16 mouse cellular contexts compared by ENCODE assay signal in genomic region chr3:140129065-140129778, GRCm38 (mm10).
DNase-seq lines count a peak whose midpoint lies in the region; ATAC-seq and TF ChIP-seq lines count a peak whose summit lies in the region.
"Had no signal": no experiment of that assay in that cellular context is flagged by ENCODE, and none has a peak within 500 bp of the region (broad histone marks: within the 10 kb centered on the region; RNA-seq: fewer than 3 reads in every experiment).

No protein-coding gene starts in this region.

- H3K4me2 ChIP-seq in hindbrain, embryonic 15.5 days, result no peak overlapping the region
- H3K4me2 ChIP-seq: heart, embryonic 15.5 days; hindbrain, embryonic 13.5 days; liver, embryonic 15.5 days; neural tube, embryonic 12.5 days had no signal

- no peaks in the 10 kb centered on the region for H3K36me3 ChIP-seq in hindbrain, embryonic 15.5 days
- no peaks in the 10 kb centered on the region for H3K36me3 ChIP-seq in hindbrain, embryonic 10.5 days
- H3K36me3 ChIP-seq: heart, embryonic 15.5 days; hindbrain, embryonic 13.5 days; liver, embryonic 15.5 days; neural tube, embryonic 12.5 days had no signal

- no peak overlapping the region for H3K27ac ChIP-seq in hindbrain, embryonic 15.5 days (replicated peaks)
- H3K27ac ChIP-seq in hindbrain, embryonic 10.5 days, result no peak overlapping the region
- H3K27ac ChIP-seq: heart, embryonic 15.5 days; hindbrain, embryonic 13.5 days; liver, embryonic 15.5 days; neural tube, embryonic 12.5 days had no signal

- H3K9me3 ChIP-seq in hindbrain, embryonic 15.5 days, result no peaks in the 10 kb centered on the region
- H3K9me3 ChIP-seq in hindbrain, embryonic 10.5 days, result no peaks in the 10 kb centered on the region
- H3K9me3 ChIP-seq: heart, embryonic 15.5 days; hindbrain, embryonic 13.5 days; liver, embryonic 15.5 days; neural tube, embryonic 12.5 days had no signal

- ATAC-seq in hindbrain, embryonic 15.5 days (ENCODE audit: low FRiP score, low read depth), result 0 out of 2 replicates have a peak, but pooled peaks have one; percentile 30
- no peak for ATAC-seq in megakaryocyte progenitor cell, adult 5-6 weeks (replicated peaks; ENCODE audit: poor library complexity)

- no peak for TF ChIP-seq CTCF in brain, embryonic 14.5 days (IDR thresholded peaks at IDR 0.05; ENCODE audit: borderline replicate concordance, extremely low read depth, insufficient read depth, insufficient read length)

- H3K4me1 ChIP-seq in hindbrain, embryonic 15.5 days (replicated peaks), result no peaks in the 10 kb centered on the region
- no peaks in the 10 kb centered on the region for H3K4me1 ChIP-seq in hindbrain, embryonic 10.5 days (replicated peaks)
- H3K4me1 ChIP-seq: heart, embryonic 15.5 days; hindbrain, embryonic 13.5 days; liver, embryonic 15.5 days; neural tube, embryonic 12.5 days had no signal

- no peak overlapping the region for H3K4me3 ChIP-seq in hindbrain, embryonic 15.5 days
- H3K4me3 ChIP-seq in hindbrain, embryonic 10.5 days, result no peak overlapping the region
- H3K4me3 ChIP-seq: heart, embryonic 15.5 days; hindbrain, embryonic 13.5 days; liver, embryonic 15.5 days; neural tube, embryonic 12.5 days had no signal

- H3K9ac ChIP-seq in hindbrain, embryonic 15.5 days, result no peak overlapping the region
- H3K9ac ChIP-seq: heart, embryonic 15.5 days; hindbrain, embryonic 13.5 days; liver, embryonic 15.5 days; neural tube, embryonic 12.5 days had no signal

- 65% methylated on average over 8 of the region's 8 CpGs for WGBS in hindbrain, embryonic 15.5 days
- 92% methylated on average over 8 of the region's 8 CpGs for WGBS in hindbrain, embryonic 10.5 days

- no peak for DNase-seq in hindbrain, embryonic 10.5 days (ENCODE audit: low spot score)
- DNase-seq in brain, adult 2 months (ENCODE audit: low read depth, low spot score), result peak; percentile 41
- DNase-seq in brain, embryonic 14.5 days (ENCODE audit: low read depth), result peak; percentile 27
- peak; percentile 49 to 73 for DNase-seq in cerebellum, postnatal 14 days
- DNase-seq in frontal cortex, postnatal 36 days (ENCODE audit: low spot score in 2 of 2), result no peak
- DNase-seq: gastrocnemius, postnatal 25 days; kidney, adult 8-10 months; lung, postnatal 4 days; midbrain, embryonic 14.5 days; thymus, postnatal 36 days had no signal

- no peaks in the 10 kb centered on the region for H3K27me3 ChIP-seq in hindbrain, embryonic 15.5 days
- H3K27me3 ChIP-seq in hindbrain, embryonic 10.5 days (ENCODE audit: insufficient read depth, poor library complexity, severe bottlenecking), result no peaks in the 10 kb centered on the region
- H3K27me3 ChIP-seq: heart, embryonic 15.5 days; hindbrain, embryonic 13.5 days; liver, embryonic 15.5 days; neural tube, embryonic 12.5 days had no signal

- TF ChIP-seq POLR2A in brain, embryonic 14.5 days (IDR thresholded peaks at IDR 0.05; ENCODE audit: borderline replicate concordance, extremely low read depth, insufficient read depth, insufficient read length, poor library complexity, severe bottlenecking), result no peak

Comparison
In these comparisons a context has a peak if more than half of its experiments do, and no peak if none do; other contexts are left out.
1. DNase-seq: peak in brain, adult 2 months (single experiment), brain, embryonic 14.5 days (single experiment) and cerebellum, postnatal 14 days (2 of 2); none in hindbrain, embryonic 10.5 days (single experiment) and frontal cortex, postnatal 36 days (0 of 2).